Mouse (Mus musculus) forebrain, embryonic 13.5 days (tissue): ENCODE results near the gene Adamts16. TPM values are rescaled to one million over a fixed set of nuclear protein-coding genes. Genes with fewer than 3 reads are reported as not detected.
A peak's percentile ranks its signal among the peaks of the same experiment; 100 is the strongest.

Experiments
- ATAC-seq: fragments of 200-750 bp; cut with Nextera tagmentation; 2 replicates; pipeline ENCODE4 v1.8.0; 2017
- H3K27ac ChIP-seq: fragments of 300-500 bp; sonication (generic); 2 replicates; pipeline ENCODE4 v1.5.1; 2015; ENCODE audit warnings: inconsistent platforms, mild to moderate bottlenecking, moderate library complexity
- H3K27me3 ChIP-seq: fragments of 300-500 bp; sonication (generic); 2 replicates; pipeline ENCODE4 v1.6.1; 2015; ENCODE audit warnings: mild to moderate bottlenecking, inconsistent platforms
- H3K36me3 ChIP-seq: fragments of 300-500 bp; sonication (generic); 2 replicates; pipeline ENCODE4 v1.6.1; 2015; ENCODE audit warnings: mild to moderate bottlenecking, inconsistent platforms; ENCODE audit not compliant: poor library complexity, severe bottlenecking
- H3K4me1 ChIP-seq: fragments of 300-500 bp; sonication (generic); 2 replicates; pipeline ENCODE4 v1.6.1; 2015; ENCODE audit warnings: inconsistent platforms
- H3K4me2 ChIP-seq: fragments of 300-500 bp; sonication (generic); 2 replicates; pipeline ENCODE4 v1.6.1; 2015; ENCODE audit warnings: inconsistent platforms, mild to moderate bottlenecking, moderate library complexity
- H3K4me3 ChIP-seq: fragments of 300-500 bp; sonication (generic); 2 replicates; pipeline ENCODE4 v1.5.1; 2015; ENCODE audit warnings: mild to moderate bottlenecking, inconsistent platforms
- H3K9ac ChIP-seq: fragments of 300-500 bp; sonication (generic); 2 replicates; pipeline ENCODE4 v1.6.1; 2015; ENCODE audit warnings: mild to moderate bottlenecking, inconsistent platforms
- H3K9me3 ChIP-seq: fragments of 300-500 bp; sonication (generic); replicated peaks from 2 replicates; pipeline ENCODE4 v1.6.1; 2016; ENCODE audit warnings: inconsistent platforms
- WGBS: fragments of 180-500 bp; shearing (Covaris S2); methylation state at CpG from one replicate; pipeline ENCODE4 v1.1.7; 2015; 5-methylcytosine and 5-hydroxymethylcytosine counted together
- polyA plus RNA-seq: library from polyadenylated mRNA; unstranded; fragments of >200 nt; fragmentation: Nextera tagmentation; extraction: Ambion mirVana; gene quantifications from 2 replicates; pipeline ENCODE4 v1.2.1, GENCODE M21; 2015

Adamts16 gene
- polyA plus RNA-seq, 1 experiment from 2014 or later: 0.18 TPM

DNA sequence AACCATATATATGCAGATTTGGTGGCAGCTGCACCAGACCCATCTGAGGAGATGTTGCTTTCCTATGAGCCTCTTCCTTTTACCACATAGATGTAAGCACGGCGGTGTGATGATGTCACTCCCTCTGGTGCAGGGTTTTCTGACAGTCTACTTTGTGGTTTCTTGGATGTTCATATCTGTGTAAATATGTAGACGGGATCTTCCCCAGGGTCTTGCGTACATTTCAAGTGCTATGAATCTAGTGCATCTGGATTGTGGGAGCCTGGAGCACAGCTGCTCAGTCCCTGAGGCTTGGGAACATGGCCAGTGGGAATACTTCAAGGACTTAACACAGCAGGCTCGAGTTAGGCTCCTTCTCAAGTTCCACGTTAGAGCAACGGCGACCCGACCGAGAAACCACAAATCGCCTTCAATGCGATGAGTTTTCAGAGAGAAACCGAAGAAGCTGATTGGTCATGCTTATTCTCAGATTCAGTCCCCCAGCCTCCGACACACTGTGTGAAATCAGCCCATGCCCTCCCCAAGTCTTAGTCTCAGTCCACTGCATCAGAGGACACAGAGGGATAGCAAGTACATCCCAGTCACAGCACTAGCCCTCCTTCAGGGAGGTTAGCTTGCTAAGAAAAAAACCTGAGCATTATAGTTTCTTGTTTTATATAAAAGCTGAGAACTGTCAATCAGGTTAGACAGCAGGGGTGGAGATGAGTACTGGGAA lies 95.2 kb downstream of the Adamts16 start:
- Histone ChIP-seq H3K4me3 (no peak overlapping the region), H3K27ac (no peak overlapping the region), H3K27me3 (no peaks in the 10 kb centered on the region), H3K9ac (no peak overlapping the region), H3K4me1 (no peaks in the 10 kb centered on the region), H3K9me3 (no peaks in the 10 kb centered on the region), H3K4me2 (no peak overlapping the region), H3K36me3 (no peaks in the 10 kb centered on the region)
- WGBS: 77% methylated on average over 14 of the region's 14 CpGs
- no peak for ATAC-seq

DNA sequence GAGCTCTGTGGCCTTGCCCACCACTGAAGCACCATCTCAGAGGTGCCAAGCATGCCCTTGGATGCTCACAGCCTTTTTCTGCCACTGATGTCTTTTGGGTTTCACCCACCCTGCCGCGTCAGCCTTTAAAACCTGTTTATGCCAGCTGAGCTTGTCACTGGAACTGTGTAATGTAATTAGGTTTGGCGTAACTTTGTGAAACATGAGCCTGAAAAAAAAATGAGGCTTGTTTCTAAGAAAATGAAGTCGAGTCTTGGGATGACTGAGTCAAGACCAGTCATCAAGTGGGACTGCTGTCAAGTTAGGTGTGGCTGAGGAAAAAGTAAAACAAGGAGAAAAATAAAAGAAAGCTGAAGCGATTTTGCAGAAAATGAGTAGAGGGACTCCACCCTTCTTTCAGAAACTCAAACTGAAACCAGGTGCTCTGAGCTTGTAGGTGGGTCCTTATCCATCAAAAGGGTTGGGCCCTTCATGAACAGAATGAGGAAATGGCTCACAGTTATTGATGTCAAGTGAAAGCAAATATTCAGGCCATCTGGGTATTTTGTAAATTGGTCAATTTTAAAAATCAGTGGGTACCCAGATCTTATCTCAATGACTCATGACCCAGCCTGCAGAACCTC lies 97.1 kb downstream of the Adamts16 start:
- H3K9ac ChIP-seq: no peak overlapping the region
- H3K4me1 ChIP-seq: no peaks in the 10 kb centered on the region
- H3K27me3 ChIP-seq: no peaks in the 10 kb centered on the region
- no peak for ATAC-seq
- no peaks in the 10 kb centered on the region for H3K36me3 ChIP-seq
- no peaks in the 10 kb centered on the region for H3K9me3 ChIP-seq
- no peak overlapping the region for H3K4me2 ChIP-seq
- WGBS: 87% methylated on average over 5 of the region's 5 CpGs
- H3K27ac ChIP-seq: no peak overlapping the region
- no peak overlapping the region for H3K4me3 ChIP-seq

DNA sequence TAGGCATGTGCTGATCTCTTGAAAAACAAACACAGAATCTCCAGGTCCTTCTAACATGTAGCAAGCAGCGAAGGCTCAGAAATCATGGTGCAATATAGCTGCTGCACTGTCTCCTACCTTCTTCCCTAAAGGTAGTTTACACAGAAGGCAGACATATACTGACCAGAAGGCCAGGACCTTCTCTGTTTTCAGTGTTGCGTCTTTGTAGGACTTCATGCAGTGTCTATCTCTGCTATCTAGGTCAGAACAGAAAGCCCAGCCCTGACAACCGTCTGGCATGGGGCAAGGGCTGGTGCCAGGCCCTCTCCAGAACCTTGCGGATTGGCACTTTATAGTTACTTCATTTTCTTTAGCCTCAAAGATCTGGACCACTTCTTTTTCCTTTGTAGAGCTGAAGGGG lies 98.9 kb downstream of the Adamts16 start:
- WGBS: 72% methylated on average over 4 of the region's 4 CpGs
- H3K4me2 ChIP-seq: no peak overlapping the region
- no peaks in the 10 kb centered on the region for H3K9me3 ChIP-seq
- H3K36me3 ChIP-seq: no peaks in the 10 kb centered on the region
- no peak overlapping the region for H3K4me3 ChIP-seq
- no peaks in the 10 kb centered on the region for H3K4me1 ChIP-seq
- H3K9ac ChIP-seq: no peak overlapping the region
- no peak overlapping the region for H3K27ac ChIP-seq
- no peak for ATAC-seq
- H3K27me3 ChIP-seq: no peaks in the 10 kb centered on the region

DNA sequence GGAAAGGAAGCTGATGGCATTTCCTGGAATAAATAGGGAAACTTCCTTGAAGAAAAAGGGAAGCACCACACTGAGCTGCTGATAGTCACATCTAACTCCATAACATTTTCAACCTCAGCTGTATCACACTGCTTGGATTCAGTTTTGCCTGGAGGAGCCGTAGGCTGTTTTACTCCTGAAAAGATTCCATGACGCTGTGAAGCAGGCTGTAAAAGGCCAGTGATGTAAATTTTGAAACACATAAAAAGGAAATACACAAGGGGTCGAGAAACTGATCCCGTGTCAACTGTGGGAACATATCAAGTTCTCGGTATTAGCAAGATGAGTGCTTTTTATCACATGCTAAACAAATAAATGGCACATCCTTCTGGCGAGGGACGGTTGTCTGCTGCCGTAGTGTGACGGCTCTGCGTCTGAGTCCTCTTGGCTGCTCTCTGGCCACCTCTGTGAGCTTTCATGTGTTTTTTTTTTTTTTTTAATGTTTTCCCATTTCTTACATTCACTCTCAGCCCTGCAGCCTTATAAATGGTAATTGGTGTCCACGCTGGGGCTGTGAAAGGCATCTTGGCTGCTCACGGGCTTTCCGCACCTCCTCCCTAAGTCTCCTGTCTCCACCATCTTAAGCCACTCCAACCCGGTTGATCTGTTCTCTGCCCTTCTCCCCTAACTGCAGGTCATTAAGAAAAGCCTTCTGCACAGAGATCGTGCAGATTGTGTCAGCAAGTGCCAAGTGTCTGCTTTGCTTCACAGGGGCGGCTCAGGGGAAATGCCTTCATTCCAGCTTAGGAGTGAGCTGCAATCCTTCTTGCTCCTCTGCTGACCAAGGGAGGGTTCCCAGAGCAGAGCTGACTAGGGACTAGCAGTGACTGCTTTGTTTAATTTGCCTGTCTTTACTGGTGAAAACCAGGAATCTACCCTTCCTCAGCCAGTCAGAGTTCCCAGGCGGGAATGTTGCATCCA lies 101.0 kb downstream of the Adamts16 start:
- Histone ChIP-seq H3K27ac (peak overlapping the region; percentile 1; the same call in 1 of the 2 replicates), H3K4me3 (no peak overlapping the region), H3K27me3 (no peaks in the 10 kb centered on the region), H3K4me1 (peaks cover 8% of the 10 kb centered on the region; the same call in 1 of the 2 replicates), H3K4me2 (no peak overlapping the region), H3K9ac (no peak overlapping the region), H3K9me3 (no peaks in the 10 kb centered on the region), H3K36me3 (no peaks in the 10 kb centered on the region)
- ATAC-seq: no peak
- WGBS: 72% methylated on average over 17 of the region's 17 CpGs

DNA sequence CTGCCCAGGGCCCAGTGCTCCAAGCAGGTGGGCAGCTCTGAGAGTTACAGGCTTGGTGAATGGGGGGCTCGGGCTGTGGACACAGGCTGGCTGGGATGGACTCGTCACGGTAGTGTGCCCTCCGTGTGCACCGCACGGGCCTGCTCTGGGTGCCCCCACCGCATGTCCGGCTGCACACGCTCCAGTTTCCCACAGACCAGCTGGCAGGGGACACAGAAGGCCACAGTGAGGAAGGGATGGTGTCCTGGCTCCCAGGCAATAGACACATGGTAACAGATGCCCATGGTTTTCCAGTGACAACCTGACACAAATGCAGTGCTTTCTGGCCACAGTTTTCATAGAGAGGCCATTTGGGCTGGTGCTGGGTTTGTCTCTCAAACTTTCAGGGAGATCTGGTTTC lies 102.8 kb downstream of the Adamts16 start:
- H3K27ac ChIP-seq: no peak overlapping the region
- WGBS: 96% methylated on average over 9 of the region's 9 CpGs
- H3K9me3 ChIP-seq: no peaks in the 10 kb centered on the region
- no peak overlapping the region for H3K9ac ChIP-seq
- no peak overlapping the region for H3K4me2 ChIP-seq
- H3K36me3 ChIP-seq: no peaks in the 10 kb centered on the region
- H3K27me3 ChIP-seq: no peaks in the 10 kb centered on the region
- H3K4me1 ChIP-seq: peaks cover 8% of the 10 kb centered on the region; the same call in 1 of the 2 replicates
- ATAC-seq: no peak
- H3K4me3 ChIP-seq: no peak overlapping the region

DNA sequence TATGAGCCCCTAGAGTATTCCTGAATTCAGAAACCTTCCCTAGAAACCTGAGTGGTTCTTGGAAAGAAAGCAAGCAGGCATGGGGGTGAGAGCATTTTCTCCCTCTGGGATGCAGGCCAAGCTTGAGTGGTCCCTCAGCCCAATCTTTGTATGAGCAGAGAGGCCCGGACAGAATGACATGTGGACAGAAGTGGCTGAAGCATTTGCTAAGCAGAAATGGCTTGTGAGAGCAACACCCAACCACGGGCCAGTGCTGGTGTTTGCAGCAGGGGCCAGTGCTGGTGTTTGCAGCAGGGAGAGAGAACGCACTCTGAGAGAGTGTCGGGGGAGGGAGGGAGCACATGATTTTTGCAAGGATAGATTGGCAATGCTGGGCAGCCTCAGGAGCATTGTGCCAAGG lies 105.2 kb downstream of the Adamts16 start:
- no peak overlapping the region for H3K27ac ChIP-seq
- peak; percentile 45 for ATAC-seq
- H3K36me3 ChIP-seq: no peaks in the 10 kb centered on the region
- H3K9me3 ChIP-seq: no peaks in the 10 kb centered on the region
- H3K4me3 ChIP-seq: no peak overlapping the region
- 68% methylated on average over 4 of the region's 4 CpGs for WGBS
- H3K4me1 ChIP-seq: peaks cover 15% of the 10 kb centered on the region; the same call in 1 of the 2 replicates
- H3K27me3 ChIP-seq: no peaks in the 10 kb centered on the region
- no peak overlapping the region for H3K4me2 ChIP-seq
- no peak overlapping the region for H3K9ac ChIP-seq

DNA sequence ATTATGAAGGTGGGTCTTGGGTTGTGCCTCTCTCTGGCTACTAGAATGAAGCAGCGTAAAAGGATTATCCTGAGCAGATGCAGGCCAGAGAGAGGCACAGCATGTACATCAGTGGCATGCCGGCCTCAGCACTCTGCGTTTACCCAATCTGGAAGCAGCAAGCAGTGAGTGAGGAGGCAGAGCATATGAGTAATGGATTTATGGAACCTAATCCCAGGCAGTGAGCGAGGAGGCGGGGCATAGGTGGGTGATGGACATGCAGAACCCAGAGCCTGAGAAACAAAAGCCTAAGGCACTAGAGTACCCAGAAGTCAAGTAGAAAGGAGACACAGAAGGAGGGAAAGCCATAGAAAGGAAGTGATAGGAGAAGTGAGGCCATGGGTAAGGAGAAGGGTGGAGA lies 107.0 kb downstream of the Adamts16 start:
- Histone ChIP-seq H3K4me1 (peaks cover 15% of the 10 kb centered on the region; the same call in 1 of the 2 replicates), H3K9ac (no peak overlapping the region), H3K36me3 (no peaks in the 10 kb centered on the region), H3K4me2 (no peak overlapping the region), H3K9me3 (no peaks in the 10 kb centered on the region), H3K27ac (no peak overlapping the region), H3K4me3 (no peak overlapping the region), H3K27me3 (no peaks in the 10 kb centered on the region)
- 78% methylated on average over 5 of the region's 5 CpGs for WGBS
- no peak for ATAC-seq

DNA sequence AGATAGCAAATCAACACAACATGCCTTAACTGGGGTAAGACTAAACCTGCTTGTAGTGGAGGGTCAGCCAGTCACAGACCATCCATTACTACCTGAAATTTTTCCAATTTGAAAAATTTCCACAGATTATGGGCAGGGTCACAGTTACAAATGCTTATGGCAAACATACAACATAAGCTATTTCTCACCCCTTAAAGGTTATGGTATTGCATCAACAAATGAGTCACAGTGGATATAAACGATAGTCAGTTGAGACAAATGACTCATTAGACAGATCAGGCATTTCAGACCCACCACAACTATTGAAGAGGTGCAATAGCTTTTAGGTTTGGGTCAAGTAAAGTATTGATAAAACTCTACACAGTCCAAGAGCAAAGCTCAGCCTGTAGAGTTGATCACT lies 107.7 kb downstream of the Adamts16 start:
- 96% methylated on average over 1 of the region's 1 CpGs for WGBS
- H3K4me2 ChIP-seq: no peak overlapping the region
- H3K4me1 ChIP-seq: peaks cover 15% of the 10 kb centered on the region; the same call in 1 of the 2 replicates
- no peak overlapping the region for H3K27ac ChIP-seq
- no peaks in the 10 kb centered on the region for H3K9me3 ChIP-seq
- H3K27me3 ChIP-seq: no peaks in the 10 kb centered on the region
- no peak for ATAC-seq
- no peak overlapping the region for H3K4me3 ChIP-seq
- no peak overlapping the region for H3K9ac ChIP-seq
- no peaks in the 10 kb centered on the region for H3K36me3 ChIP-seq

DNA sequence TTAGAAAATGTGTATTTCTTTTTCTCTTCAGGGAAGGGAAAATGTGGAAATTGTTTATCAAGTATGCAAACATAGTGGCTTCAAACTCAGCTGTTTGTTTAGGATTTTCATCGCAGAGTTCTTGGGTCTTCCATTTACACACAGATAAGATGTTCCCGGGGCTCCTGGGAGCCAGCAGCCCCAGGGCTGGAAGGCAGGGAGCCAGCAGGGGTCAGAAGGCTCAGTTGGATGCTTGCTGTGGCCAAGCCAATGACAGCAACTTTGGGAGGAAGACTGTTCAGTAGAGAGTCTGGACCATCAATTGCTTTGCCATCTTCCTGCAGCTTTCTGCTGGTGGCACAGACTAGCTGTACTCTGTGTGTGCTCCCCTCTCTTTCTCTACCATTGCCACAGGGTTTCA lies 108.4 kb downstream of the Adamts16 start:
- H3K4me3 ChIP-seq: no peak overlapping the region
- WGBS: 82% methylated on average over 2 of the region's 2 CpGs

DNA sequence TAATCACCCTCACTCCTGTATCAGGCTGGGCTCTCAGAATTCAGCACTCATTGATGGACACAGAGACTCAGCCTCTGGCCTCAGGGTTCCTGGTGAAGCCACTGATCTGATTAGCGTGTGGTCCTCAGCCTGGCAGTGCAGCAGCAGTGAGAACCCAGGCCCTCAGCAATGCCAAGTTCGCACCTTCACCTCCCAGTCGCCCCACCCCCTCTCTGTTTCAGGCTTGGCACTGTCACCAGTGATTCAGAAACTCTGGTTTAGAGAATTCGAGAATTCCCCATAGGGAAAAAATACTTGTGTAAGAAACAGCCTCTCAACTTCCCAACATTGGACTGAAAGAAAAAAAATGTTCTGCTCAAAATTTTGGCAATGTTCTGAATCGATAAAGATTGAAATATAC lies 108.8 kb downstream of the Adamts16 start:
- H3K36me3 ChIP-seq: no peaks in the 10 kb centered on the region
- no peaks in the 10 kb centered on the region for H3K9me3 ChIP-seq
- H3K4me3 ChIP-seq: no peak overlapping the region
- H3K27ac ChIP-seq: no peak overlapping the region
- no peak for ATAC-seq
- H3K4me1 ChIP-seq: peaks cover 15% of the 10 kb centered on the region; the same call in 1 of the 2 replicates
- H3K27me3 ChIP-seq: no peaks in the 10 kb centered on the region
- no peak overlapping the region for H3K9ac ChIP-seq
- H3K4me2 ChIP-seq: no peak overlapping the region
- 73% methylated on average over 5 of the region's 5 CpGs for WGBS

More for the DNA sequence above, 108.4 kb downstream of the Adamts16 start:
- Histone ChIP-seq H3K4me1 (peaks cover 15% of the 10 kb centered on the region; the same call in 1 of the 2 replicates), H3K27ac (no peak overlapping the region), H3K9me3 (no peaks in the 10 kb centered on the region), H3K36me3 (no peaks in the 10 kb centered on the region), H3K4me2 (no peak overlapping the region), H3K9ac (no peak overlapping the region), H3K27me3 (no peaks in the 10 kb centered on the region)
- ATAC-seq: no peak

DNA sequence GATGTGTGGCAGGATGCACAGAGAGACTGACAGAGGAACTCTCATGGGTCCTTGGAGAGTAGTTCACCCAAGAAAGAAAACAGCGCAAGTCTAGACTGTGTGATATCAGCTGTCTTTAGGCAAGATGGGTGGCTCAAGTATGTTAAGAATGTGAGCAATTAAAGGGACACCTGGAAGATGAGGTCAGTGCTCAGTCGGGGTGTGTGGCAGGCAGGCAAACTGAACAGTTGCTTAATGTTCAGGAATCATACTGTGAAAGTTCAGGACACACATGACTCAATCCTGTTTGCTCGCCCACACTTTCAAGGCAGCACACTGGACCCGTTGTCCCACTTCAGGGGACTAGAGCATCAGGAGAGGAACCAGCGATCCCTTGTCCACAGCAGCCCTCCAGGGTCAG lies 110.3 kb downstream of the Adamts16 start:
- Histone ChIP-seq H3K27me3 (no peaks in the 10 kb centered on the region), H3K9ac (no peak overlapping the region), H3K4me2 (no peak overlapping the region), H3K4me3 (no peak overlapping the region), H3K9me3 (no peaks in the 10 kb centered on the region), H3K27ac (no peak overlapping the region), H3K4me1 (peaks cover 7% of the 10 kb centered on the region; the same call in 1 of the 2 replicates), H3K36me3 (no peaks in the 10 kb centered on the region)
- no peak for ATAC-seq
- WGBS: 71% methylated on average over 5 of the region's 5 CpGs

DNA sequence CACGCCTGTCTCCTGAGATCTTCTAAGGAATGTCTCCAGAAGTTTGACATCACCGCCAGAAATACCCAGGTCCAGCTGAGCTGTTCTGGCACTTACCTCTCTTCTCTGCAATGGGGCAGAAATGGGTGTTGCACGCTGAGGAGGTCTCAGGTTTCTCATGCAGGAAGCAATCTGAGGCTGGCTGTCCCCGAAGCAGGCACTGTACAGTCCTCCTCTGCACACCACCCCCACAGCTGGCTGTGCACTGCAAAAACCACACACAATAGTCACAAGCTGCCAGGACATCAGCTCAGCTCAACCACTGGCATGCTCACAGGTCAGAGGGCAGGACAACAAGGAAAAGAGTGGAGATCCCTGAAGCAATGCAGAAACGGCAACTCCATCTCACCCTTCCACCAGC lies 111.6 kb downstream of the Adamts16 start:
- H3K36me3 ChIP-seq: no peaks in the 10 kb centered on the region
- ATAC-seq: no peak
- no peak overlapping the region for H3K4me2 ChIP-seq
- no peak overlapping the region for H3K4me3 ChIP-seq
- no peak overlapping the region for H3K9ac ChIP-seq
- H3K9me3 ChIP-seq: no peaks in the 10 kb centered on the region
- WGBS: 83% methylated on average over 5 of the region's 5 CpGs
- H3K4me1 ChIP-seq: peaks cover 6% of the 10 kb centered on the region; the same call in 1 of the 2 replicates
- no peaks in the 10 kb centered on the region for H3K27me3 ChIP-seq
- no peak overlapping the region for H3K27ac ChIP-seq
